ENCODE assay signal across 9 mouse cellular contexts in genomic region chr19:7294098-7294876, GRCm38 (mm10). TPM values are rescaled to one million over a fixed set of nuclear protein-coding genes. Genes with fewer than 3 reads are reported as not detected.
DNase-seq lines count a peak whose midpoint lies in the region; ATAC-seq lines count a peak whose summit lies in the region.
"Had no signal": no experiment of that assay in that cellular context is flagged by ENCODE, and none has a peak within 500 bp of the region (broad histone marks: within the 10 kb centered on the region; RNA-seq: fewer than 3 reads in every experiment).

No protein-coding gene starts in this region.

- peak overlapping the region; percentile 18; the same call in 1 of the 2 replicates for H3K4me3 ChIP-seq in hindbrain, embryonic 10.5 days
- H3K4me3 ChIP-seq in hindbrain, embryonic 16.5 days (ENCODE audit: low read length), result no peak overlapping the region
- no peak overlapping the region for H3K4me3 ChIP-seq in brown adipose tissue, adult 24 weeks (ENCODE audit: insufficient read depth, low read depth, low read length)
- H3K4me3 ChIP-seq in liver, embryonic 15.5 days (replicated peaks), result peak overlapping the region; percentile 57

- ATAC-seq in hindbrain, embryonic 16.5 days, result no peak
- 0 out of 2 replicates have a peak, but pooled peaks have one; percentile 10 for ATAC-seq in liver, embryonic 15.5 days (ENCODE audit: insufficient read depth)

- no peak for DNase-seq in hindbrain, embryonic 10.5 days (ENCODE audit: low spot score)
- DNase-seq in CD4-positive, CD25-positive, alpha-beta regulatory T cell, adult 2 months (ENCODE audit: low read depth, low spot score), result peak; percentile 35
- DNase-seq in right cerebral cortex, adult 2 months (ENCODE audit: low spot score in 2 of 2), result no peak
- DNase-seq in layer of hippocampus, adult 9-11 months, result no peak
- DNase-seq in urinary bladder, postnatal 36 days (ENCODE audit: low spot score in 2 of 2), result no peak
- DNase-seq: cerebellum, adult 8-10 months had no signal

- H3K27me3 ChIP-seq in hindbrain, embryonic 10.5 days (ENCODE audit: insufficient read depth, poor library complexity, severe bottlenecking), result no peaks in the 10 kb centered on the region
- no peaks in the 10 kb centered on the region for H3K27me3 ChIP-seq in hindbrain, embryonic 16.5 days (replicated peaks; ENCODE audit: control insufficient read depth, insufficient read depth, low read length)
- no peaks in the 10 kb centered on the region for H3K27me3 ChIP-seq in liver, embryonic 15.5 days

- H3K4me1 ChIP-seq in hindbrain, embryonic 10.5 days (replicated peaks), result peaks cover 38% of the 10 kb centered on the region
- peaks cover 10% of the 10 kb centered on the region for H3K4me1 ChIP-seq in hindbrain, embryonic 16.5 days (ENCODE audit: control insufficient read depth, insufficient read depth, low read depth, low read length)
- H3K4me1 ChIP-seq in brown adipose tissue, adult 24 weeks (ENCODE audit: control insufficient read depth, insufficient read depth, insufficient read length, low read length), result peaks cover 43% of the 10 kb centered on the region
- peaks cover 90% of the 10 kb centered on the region for H3K4me1 ChIP-seq in liver, embryonic 15.5 days (replicated peaks)

- WGBS in hindbrain, embryonic 10.5 days, result 80% methylated on average over 8 of the region's 8 CpGs
- 78% methylated on average over 8 of the region's 8 CpGs for WGBS in hindbrain, embryonic 16.5 days
- WGBS in liver, embryonic 15.5 days (ENCODE audit: insufficient replicate concordance), result 31% methylated on average over 8 of the region's 8 CpGs

- H3K9me3 ChIP-seq in hindbrain, embryonic 10.5 days, result no peaks in the 10 kb centered on the region
- H3K9me3 ChIP-seq in hindbrain, embryonic 16.5 days (ENCODE audit: control insufficient read depth, low read length), result no peaks in the 10 kb centered on the region
- H3K9me3 ChIP-seq in liver, embryonic 15.5 days (replicated peaks), result no peaks in the 10 kb centered on the region

- H3K36me3 ChIP-seq in hindbrain, embryonic 10.5 days, result peaks cover 54% of the 10 kb centered on the region
- H3K36me3 ChIP-seq in hindbrain, embryonic 16.5 days (ENCODE audit: control insufficient read depth, insufficient read depth, low read length), result 0 out of 2 replicates have a peak, but pooled peaks cover 3% of the 10 kb centered on the region
- peaks cover 20% of the 10 kb centered on the region for H3K36me3 ChIP-seq in liver, embryonic 15.5 days (replicated peaks)

- H3K9ac ChIP-seq in hindbrain, embryonic 16.5 days (ENCODE audit: low read depth, low read length), result no peak overlapping the region
- peak overlapping the region; percentile 53 for H3K9ac ChIP-seq in liver, embryonic 15.5 days

- peak overlapping the region; percentile 57 for H3K27ac ChIP-seq in hindbrain, embryonic 10.5 days
- H3K27ac ChIP-seq in hindbrain, embryonic 16.5 days (ENCODE audit: low read depth, low read length), result no peak overlapping the region
- peak overlapping the region; percentile 72 for H3K27ac ChIP-seq in brown adipose tissue, adult 24 weeks (replicated peaks; ENCODE audit: low read depth, low read length)
- peak overlapping the region; percentile 88 for H3K27ac ChIP-seq in liver, embryonic 15.5 days (replicated peaks)

- H3K4me2 ChIP-seq in hindbrain, embryonic 16.5 days (ENCODE audit: low read length), result no peak overlapping the region
- peak overlapping the region; percentile 79 for H3K4me2 ChIP-seq in liver, embryonic 15.5 days

RNA-seq across cellular contexts. Expression of gene Rcor2, which starts 27.2 kb away (rescaled TPM):
- polyA plus RNA-seq in hindbrain, embryonic 10.5 days (2016; fragmentation: Nextera tagmentation; extraction: Ambion mirVana), result 72.0 and 79.1 TPM in 2 replicates
- 10.5 and 18.5 TPM in 2 replicates for polyA plus RNA-seq in hindbrain, embryonic 16.5 days (2015; fragmentation: Nextera tagmentation; extraction: Ambion mirVana)
- polyA plus RNA-seq in brown adipose tissue, adult 24 weeks (2012; ENCODE audit: insufficient read depth, insufficient read length, missing spikeins), result 1.0 and 7.8 TPM in 2 replicates
- 1.1 and 1.3 TPM in 2 replicates for polyA plus RNA-seq in liver, embryonic 15.5 days (2015; fragmentation: Nextera tagmentation; extraction: Ambion mirVana)

RNA-seq across cellular contexts. Expression of gene Mark2, which starts 47.4 kb away (rescaled TPM):
- polyA plus RNA-seq in hindbrain, embryonic 10.5 days (2016; fragmentation: Nextera tagmentation; extraction: Ambion mirVana), result 47.0 and 56.5 TPM in 2 replicates
- polyA plus RNA-seq in hindbrain, embryonic 16.5 days (2015; fragmentation: Nextera tagmentation; extraction: Ambion mirVana), result 40.5 and 43.2 TPM in 2 replicates
- 24.1 and 35.4 TPM in 2 replicates for polyA plus RNA-seq in brown adipose tissue, adult 24 weeks (2012; ENCODE audit: insufficient read depth, insufficient read length, missing spikeins)
- 20.0 and 24.4 TPM in 2 replicates for polyA plus RNA-seq in liver, embryonic 15.5 days (2015; fragmentation: Nextera tagmentation; extraction: Ambion mirVana)

RNA-seq across cellular contexts. Expression of gene Naa40, which starts 53.3 kb away (rescaled TPM):
- polyA plus RNA-seq in hindbrain, embryonic 10.5 days (2016; fragmentation: Nextera tagmentation; extraction: Ambion mirVana), result 89.8 and 96.5 TPM in 2 replicates
- 60.6 and 66.9 TPM in 2 replicates for polyA plus RNA-seq in hindbrain, embryonic 16.5 days (2015; fragmentation: Nextera tagmentation; extraction: Ambion mirVana)
- 9.6 and 10.3 TPM in 2 replicates for polyA plus RNA-seq in brown adipose tissue, adult 24 weeks (2012; ENCODE audit: insufficient read depth, insufficient read length, missing spikeins)
- 25.0 and 25.4 TPM in 2 replicates for polyA plus RNA-seq in liver, embryonic 15.5 days (2015; fragmentation: Nextera tagmentation; extraction: Ambion mirVana)

Comparison
In these comparisons a context has a peak if more than half of its experiments do, and no peak if none do; other contexts are left out.
1. H3K4me3 ChIP-seq: peak in hindbrain, embryonic 10.5 days (single experiment) and liver, embryonic 15.5 days (single experiment); none in hindbrain, embryonic 16.5 days (single experiment) and brown adipose tissue, adult 24 weeks (single experiment).